In the genomic region with DNA sequence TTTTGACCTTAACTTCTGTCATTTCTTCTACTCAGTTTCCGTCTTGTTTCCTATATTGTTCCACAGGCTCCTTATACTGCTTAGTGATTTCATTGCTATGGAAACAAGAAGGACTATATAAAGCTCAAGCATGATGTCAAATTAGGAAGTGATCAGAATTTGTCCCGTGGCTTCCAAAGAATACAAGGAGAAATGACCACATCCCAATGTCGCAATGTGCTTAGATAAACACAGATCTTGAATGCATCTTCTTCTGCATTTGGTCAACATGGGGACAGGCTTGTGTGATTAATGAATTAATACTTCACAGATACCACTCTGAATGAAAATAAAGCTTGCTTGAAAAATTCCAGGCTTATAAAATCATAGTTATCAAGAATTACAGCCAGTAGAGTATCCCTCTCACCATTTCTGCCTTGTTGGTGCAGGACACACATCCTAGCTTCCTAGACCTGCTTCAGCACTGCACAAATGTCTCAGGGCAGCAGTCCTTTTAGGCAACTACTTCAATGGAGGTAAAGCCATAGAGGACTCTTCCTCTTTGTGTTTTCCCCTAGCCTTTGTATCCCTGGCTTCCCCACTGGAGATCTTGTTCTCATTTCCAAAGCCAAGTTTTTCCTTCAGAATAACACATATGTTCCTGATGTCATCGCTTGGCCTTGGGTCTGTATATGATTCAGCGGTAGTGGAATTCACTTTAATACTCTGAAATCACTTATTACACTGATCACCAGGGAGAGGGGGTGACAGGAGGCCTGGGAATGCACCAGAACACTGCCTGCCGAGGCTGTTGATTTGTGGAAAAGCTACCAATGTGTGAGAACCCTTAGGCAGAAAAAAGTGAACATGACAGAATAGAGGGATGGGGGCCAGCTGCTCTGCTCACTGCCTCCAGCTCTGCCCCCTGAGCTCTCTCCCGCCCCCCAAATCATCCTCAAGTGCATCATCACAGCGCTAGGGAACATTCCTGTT, we compare ENCODE assay signal across 9 mouse cellular contexts.
DNase-seq lines count a peak whose midpoint lies in the region; ATAC-seq and TF ChIP-seq lines count a peak whose summit lies in the region.
"Had no signal": no experiment of that assay in that cellular context is flagged by ENCODE, and none has a peak within 500 bp of the region (broad histone marks: within the 10 kb centered on the region; RNA-seq: fewer than 3 reads in every experiment).

No protein-coding gene starts in this region.

- no peak for TF ChIP-seq POLR2A in heart, adult 2 months (IDR thresholded peaks at IDR 0.05; ENCODE audit: insufficient read depth, low read depth, low read length)

- no peaks in the 10 kb centered on the region for H3K36me3 ChIP-seq in forebrain, embryonic 10.5 days (replicated peaks)
- H3K36me3 ChIP-seq in forebrain, embryonic 11.5 days (ENCODE audit: control insufficient read depth, insufficient read depth, low read length): no peaks in the 10 kb centered on the region
- H3K36me3 ChIP-seq in heart, adult 2 months (ENCODE audit: control insufficient read depth, insufficient read depth, low read length): peaks cover 3% of the 10 kb centered on the region
- H3K36me3 ChIP-seq: liver, embryonic 13.5 days had no signal

- no peaks in the 10 kb centered on the region for H3K27me3 ChIP-seq in forebrain, embryonic 10.5 days (ENCODE audit: poor library complexity, severe bottlenecking)
- H3K27me3 ChIP-seq in forebrain, embryonic 11.5 days (ENCODE audit: control insufficient read depth, insufficient read depth, low read length): no peaks in the 10 kb centered on the region
- no peaks in the 10 kb centered on the region for H3K27me3 ChIP-seq in heart, adult 2 months (ENCODE audit: control insufficient read depth, insufficient read depth, low read length)
- H3K27me3 ChIP-seq: liver, embryonic 13.5 days had no signal

- no peaks in the 10 kb centered on the region for H3K79me2 ChIP-seq in heart, adult 2 months (replicated peaks; ENCODE audit: control insufficient read depth, insufficient read depth, low read length)

- no peak overlapping the region for H3K4me2 ChIP-seq in forebrain, embryonic 11.5 days (ENCODE audit: low read depth, low read length, severe bottlenecking)
- H3K4me2 ChIP-seq: liver, embryonic 13.5 days had no signal

- H3K27ac ChIP-seq in forebrain, embryonic 10.5 days: 0 out of 2 replicates have a peak overlapping the region, but pooled peaks have one; percentile 30
- H3K27ac ChIP-seq in forebrain, embryonic 11.5 days (ENCODE audit: low read depth, low read length): no peak overlapping the region
- peak overlapping the region; percentile 31 for H3K27ac ChIP-seq in heart, adult 2 months
- H3K27ac ChIP-seq: liver, embryonic 13.5 days had no signal

- ATAC-seq in forebrain, embryonic 11.5 days (replicated peaks; ENCODE audit: low FRiP score): no peak

- no peaks in the 10 kb centered on the region for H3K9me3 ChIP-seq in forebrain, embryonic 10.5 days
- H3K9me3 ChIP-seq in forebrain, embryonic 11.5 days (ENCODE audit: control insufficient read depth, low read length): no peaks in the 10 kb centered on the region
- H3K9me3 ChIP-seq: liver, embryonic 13.5 days had no signal

- 82% methylated on average over 8 of the region's 8 CpGs for WGBS in forebrain, embryonic 10.5 days
- WGBS in forebrain, embryonic 11.5 days: 76% methylated on average over 8 of the region's 8 CpGs
- WGBS in heart, adult 2 months: 59% methylated on average over 8 of the region's 8 CpGs

- TF ChIP-seq EP300 in heart, adult 2 months (IDR thresholded peaks at IDR 0.05; ENCODE audit: insufficient read depth, low read depth, low read length): no peak

- no peak overlapping the region for H3K4me3 ChIP-seq in forebrain, embryonic 10.5 days
- no peak overlapping the region for H3K4me3 ChIP-seq in forebrain, embryonic 11.5 days (ENCODE audit: low read depth, low read length)
- H3K4me3 ChIP-seq in heart, adult 2 months: no peak overlapping the region
- H3K4me3 ChIP-seq: liver, embryonic 13.5 days had no signal

- no peak for TF ChIP-seq CTCF in heart, adult 2 months (IDR thresholded peaks at IDR 0.05)

- DNase-seq in forebrain, embryonic 10.5 days (ENCODE audit: extremely low spot score, low spot score): no peak
- no peak for DNase-seq in forebrain, embryonic 11.5 days (ENCODE audit: low spot score)
- peak; percentile 42 for DNase-seq in adrenal gland, postnatal 14 days
- peak in 1 of 2 experiments; percentile 36 for DNase-seq in heart, adult 2 months
- peak; percentile 46 for DNase-seq in lung, postnatal 36 days
- DNase-seq in frontal cortex, postnatal 36 days (ENCODE audit: low spot score in 2 of 2): no peak
- DNase-seq in thymus, postnatal 36 days: no peak
- DNase-seq in cerebellum, adult 8-10 months: no peak
- DNase-seq: liver, embryonic 13.5 days had no signal

- peaks cover 64% of the 10 kb centered on the region for H3K4me1 ChIP-seq in forebrain, embryonic 10.5 days
- peaks cover 15% of the 10 kb centered on the region; the same call in 1 of the 2 replicates for H3K4me1 ChIP-seq in forebrain, embryonic 11.5 days (replicated peaks; ENCODE audit: control insufficient read depth, insufficient read depth, low read length)
- H3K4me1 ChIP-seq in heart, adult 2 months (ENCODE audit: control insufficient read depth, insufficient read depth, low read length): peaks cover 12% of the 10 kb centered on the region
- H3K4me1 ChIP-seq: liver, embryonic 13.5 days had no signal

- intact Hi-C loops in heart, adult 2 months (cut with DNase I): no loop called here

- no peak overlapping the region for H3K9ac ChIP-seq in forebrain, embryonic 11.5 days (ENCODE audit: low read length)
- H3K9ac ChIP-seq in heart, adult 2 months (ENCODE audit: low read depth, low read length): no peak overlapping the region
- H3K9ac ChIP-seq: liver, embryonic 13.5 days had no signal

Comparison
In these comparisons a context has a peak if more than half of its experiments do, and no peak if none do; other contexts are left out.
1. DNase-seq: peak in adrenal gland, postnatal 14 days (single experiment) and lung, postnatal 36 days (single experiment); none in forebrain, embryonic 10.5 days (single experiment), forebrain, embryonic 11.5 days (single experiment), frontal cortex, postnatal 36 days (0 of 2), thymus, postnatal 36 days (0 of 2) and cerebellum, adult 8-10 months (single experiment).